Mouse (Mus musculus): ENCODE data around the gene Mtx1.

The Mtx1 gene

DNA sequence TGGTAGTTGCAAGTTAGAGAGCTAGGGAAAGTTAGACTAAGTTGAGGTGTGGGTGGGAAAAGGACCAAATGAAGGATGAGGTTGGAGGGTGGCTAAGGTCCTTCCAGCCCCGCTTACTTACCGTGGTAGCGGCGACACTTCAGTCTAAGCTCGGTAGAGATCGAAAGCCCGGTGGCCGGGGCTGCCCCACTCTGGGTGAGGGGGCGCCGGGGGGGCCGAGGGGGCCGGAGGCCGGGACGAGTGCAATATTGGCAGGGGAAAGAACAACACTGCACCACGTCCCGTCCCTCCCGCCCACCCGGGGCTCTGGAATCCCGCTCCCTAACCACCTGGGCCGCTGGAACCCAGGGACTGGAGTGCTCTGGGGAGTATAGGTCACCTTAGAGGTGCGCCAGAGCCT, at the start of gene Mtx1:
Gene Mtx1, minus strand, starts transcription at position 189 of the 400 bp plus-strand sequence.
- DNase-seq (ENCODE audit: low read depth), result no peak

DNA sequence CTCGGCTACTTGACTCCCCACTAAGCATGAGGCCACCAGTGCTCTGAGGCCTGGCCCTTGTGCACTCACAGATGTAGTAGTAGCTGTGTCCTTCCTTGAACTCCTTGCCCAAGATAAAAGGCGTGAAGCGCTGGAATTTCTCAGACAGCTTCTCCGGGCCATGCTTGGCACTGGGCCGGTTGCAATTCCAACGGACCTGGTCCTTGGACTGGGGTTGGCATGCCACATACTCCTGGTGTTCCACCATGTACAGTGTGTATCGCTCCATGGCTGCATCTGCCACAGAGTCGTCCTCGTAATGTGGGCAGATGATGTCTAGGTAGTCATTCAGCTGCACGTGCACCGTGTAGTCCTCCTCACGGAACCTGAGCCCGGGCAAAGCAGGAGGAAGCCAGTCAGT, 49.2 kb upstream of the Mtx1 start:
- DNase-seq (ENCODE audit: low read depth), result no peak

- no peak for DNase-seq (ENCODE audit: low read depth)
Measured at GRCm38 (mm10) chr3:89271760-89272159, 44.9 kb upstream of the Mtx1 start.

DNA sequence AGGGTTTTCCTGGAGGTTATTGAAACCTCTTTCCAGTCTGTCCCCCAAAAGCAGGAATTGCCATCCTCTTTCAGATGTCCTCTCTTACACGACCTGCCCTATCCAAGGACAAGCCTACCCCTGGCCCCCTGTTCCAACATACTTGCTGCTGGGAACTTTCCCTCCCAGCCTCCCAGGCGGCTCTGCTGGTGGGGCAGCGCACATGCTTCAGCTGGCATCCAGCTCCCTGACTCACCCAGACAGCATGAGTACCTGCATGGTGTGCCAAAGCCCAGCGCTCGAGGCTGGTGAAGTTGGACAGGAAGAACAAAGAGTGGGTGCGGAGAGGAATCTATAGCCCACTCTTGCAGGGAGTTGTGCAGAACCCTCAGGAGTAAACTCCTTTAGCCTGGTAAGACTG, 44.0 kb upstream of the Mtx1 start:
- peak; percentile 90 for DNase-seq (ENCODE audit: low read depth)

- no peak for DNase-seq (ENCODE audit: low read depth)
Measured at GRCm38 (mm10) chr3:89270051-89270755, 43.3 kb upstream of the Mtx1 start, which contains the start of gene Slc50a1. Slc50a1 (minus strand) TSS chr3:89270570.

GRCm38 (mm10) chr3:89268916-89269315, 42.0 kb upstream of the Mtx1 start:
- no peak for DNase-seq (ENCODE audit: low read depth)

DNA sequence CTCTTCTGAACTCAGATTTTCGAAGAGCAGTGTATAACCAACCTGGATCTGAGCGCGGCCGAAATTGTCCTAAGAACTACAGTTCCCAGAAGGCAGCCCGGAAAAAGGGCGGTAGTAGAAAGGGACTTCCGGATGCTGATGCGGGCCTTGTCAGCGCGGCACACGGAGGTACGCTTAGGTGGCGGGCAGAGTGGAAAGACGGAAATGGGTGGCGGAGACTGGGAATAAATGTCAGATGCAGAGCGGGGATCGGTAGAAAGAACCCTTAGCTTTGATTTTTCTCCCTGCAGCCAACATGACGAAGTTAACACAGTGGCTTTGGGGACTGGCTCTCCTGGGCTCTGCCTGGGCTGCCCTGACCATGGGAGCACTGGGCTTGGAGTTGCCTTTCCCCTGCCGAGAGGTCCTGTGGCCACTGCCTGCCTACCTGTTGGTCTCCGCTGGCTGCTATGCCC, 39.6 kb upstream of the Mtx1 start:
- no peak for DNase-seq (ENCODE audit: low read depth)

DNA sequence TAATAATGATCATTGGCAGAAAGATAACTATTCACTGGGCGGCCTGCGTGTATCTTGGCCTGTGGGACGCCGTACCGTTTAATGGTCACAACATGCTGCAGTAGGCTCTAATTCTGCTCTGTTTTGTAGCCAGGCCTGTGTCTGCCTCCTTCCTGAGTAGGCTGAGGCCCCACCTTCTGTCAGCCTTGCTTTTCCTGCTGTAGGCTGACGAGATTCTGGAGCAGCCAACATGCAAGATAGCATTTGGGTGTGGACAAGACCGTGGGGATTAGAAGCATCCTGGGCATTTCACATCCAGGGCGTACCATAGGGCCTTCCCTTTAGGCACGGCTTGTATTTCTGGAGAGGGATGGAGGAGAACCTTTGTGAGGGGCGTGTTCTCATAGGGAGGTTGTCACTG, 35.5 kb upstream of the Mtx1 start:
- no peak for DNase-seq (ENCODE audit: low read depth)

GRCm38 (mm10) chr3:89260211-89260610, 33.3 kb upstream of the Mtx1 start:
- no peak for DNase-seq (ENCODE audit: low read depth)

DNA sequence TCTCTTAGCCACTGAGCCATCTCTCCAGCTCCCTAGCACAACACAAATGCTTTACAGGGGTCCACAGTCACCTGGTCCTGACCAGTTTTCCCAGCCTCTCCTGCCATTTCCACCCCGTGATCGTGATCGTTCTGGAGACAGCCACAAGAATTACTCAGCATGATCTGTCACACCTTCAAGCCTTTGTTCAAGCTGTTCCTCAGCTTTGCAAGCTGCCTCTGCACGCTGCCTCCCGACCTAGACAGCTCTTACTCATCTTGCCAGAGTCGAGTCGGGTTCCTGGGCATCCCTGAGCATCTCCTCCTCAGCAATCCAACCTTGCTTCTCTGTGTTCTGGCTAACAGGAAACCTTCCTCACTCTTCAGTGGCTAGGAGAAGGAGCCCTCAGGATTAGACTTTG, 32.2 kb upstream of the Mtx1 start, which contains the start of gene Dpm3:
Gene Dpm3, plus strand, starts transcription at position 283 of the 400 bp plus-strand sequence.
- DNase-seq (ENCODE audit: low read depth), result no peak

DNA sequence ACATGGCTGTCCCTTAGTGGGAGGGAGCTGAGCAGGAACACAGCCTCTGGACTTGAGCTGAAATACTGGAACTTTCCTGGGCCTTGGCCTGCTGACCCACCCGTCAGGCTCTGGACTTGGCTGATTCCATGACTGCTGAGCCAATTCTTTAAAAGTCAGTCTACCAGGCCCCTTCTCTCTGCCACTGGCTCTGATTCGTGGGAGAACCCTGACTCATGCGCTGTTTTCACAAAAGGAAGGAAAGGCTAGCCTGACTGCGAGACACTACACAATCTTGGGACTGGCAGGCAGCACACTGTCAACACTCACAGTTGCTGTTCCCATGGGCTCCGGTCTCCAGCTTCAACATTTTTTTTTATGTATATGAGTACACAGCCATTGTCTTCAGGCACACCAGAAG, 29.3 kb upstream of the Mtx1 start:
- DNase-seq (ENCODE audit: low read depth), result peak; percentile 87

GRCm38 (mm10) chr3:89254994-89255393, 28.1 kb upstream of the Mtx1 start:
- DNase-seq (ENCODE audit: low read depth), result no peak

DNA sequence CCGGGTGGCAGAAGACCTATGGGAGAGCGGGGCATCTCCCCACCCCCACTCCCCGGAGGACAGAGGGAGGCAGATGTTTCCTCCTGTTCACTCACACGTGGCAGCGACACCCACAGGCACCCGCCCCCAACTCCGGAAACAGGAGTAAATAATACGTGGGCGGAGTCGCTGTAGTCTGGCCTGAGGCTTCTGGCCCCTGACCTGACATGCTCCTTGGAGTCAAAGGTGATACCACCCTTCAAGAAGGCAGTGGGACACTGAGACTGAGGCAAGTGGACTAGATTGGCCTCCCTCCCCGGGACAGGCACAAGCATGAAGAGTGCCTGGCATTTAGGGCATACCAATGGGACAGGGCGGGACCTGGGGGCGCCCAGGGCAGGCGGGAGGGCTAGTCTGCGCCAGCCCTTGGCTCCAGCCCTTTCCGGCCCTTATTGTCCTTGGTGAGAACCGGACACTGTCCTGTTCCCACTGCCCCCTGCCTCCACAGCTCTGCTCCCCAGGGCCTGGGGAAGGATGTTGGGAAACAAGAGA, 24.5 kb upstream of the Mtx1 start:
- no peak for DNase-seq (ENCODE audit: low read depth)

DNA sequence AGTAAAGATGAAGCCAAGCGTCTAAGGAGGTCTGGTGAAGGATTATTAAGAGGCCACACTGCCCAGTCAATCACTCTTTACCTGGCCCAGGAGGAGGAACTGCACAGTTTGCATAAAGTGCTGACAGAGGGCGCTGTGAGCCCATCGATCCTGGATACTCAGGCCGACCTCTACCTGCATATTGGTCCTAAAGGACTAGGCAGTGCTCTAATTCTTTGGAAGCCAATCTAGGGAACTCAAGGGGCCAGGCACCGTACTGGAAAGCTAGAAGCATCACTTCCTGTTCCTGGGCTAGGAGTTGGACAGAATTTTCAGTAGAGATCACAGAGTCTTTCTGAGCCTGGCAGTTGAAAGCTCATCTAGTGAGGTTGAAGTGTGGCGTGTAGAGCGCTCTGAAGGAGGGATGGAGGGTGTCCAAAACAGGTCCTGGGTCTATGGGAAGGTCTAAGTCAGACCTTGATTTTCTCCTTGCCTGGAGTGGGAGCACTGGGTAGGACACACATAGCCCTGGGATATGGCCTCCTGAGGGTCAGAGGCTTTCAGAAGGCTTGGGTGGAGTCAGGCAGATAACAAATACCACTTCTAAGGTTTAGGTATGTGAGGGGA, 23.6 kb upstream of the Mtx1 start:
- no peak for DNase-seq (ENCODE audit: low read depth)

DNA sequence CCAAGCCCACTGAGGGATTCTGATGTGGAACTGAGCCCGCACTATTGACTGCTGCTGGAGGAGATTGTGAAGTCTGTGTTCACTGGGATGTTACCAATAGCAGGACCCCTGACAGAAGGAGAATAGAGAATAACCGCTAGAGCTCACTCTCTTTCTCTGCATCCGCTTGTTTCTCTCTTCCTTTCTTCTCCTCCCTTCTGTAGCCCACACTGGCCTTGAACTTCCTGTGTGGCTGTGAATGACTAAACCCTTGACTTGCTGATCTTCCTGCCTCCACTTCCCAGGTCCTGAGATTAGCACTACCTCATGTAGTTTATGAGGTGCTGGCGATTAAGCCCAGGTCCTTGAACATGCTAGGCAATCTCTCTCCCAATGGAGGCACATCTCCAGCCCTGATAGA, 20.6 kb upstream of the Mtx1 start:
- DNase-seq (ENCODE audit: low read depth), result no peak

- DNase-seq (ENCODE audit: low read depth), result peak; percentile 74
Measured at GRCm38 (mm10) chr3:89246261-89247100, 19.6 kb upstream of the Mtx1 start, which contains the start of gene Trim46. Trim46 (minus strand) TSS chr3:89246309.

GRCm38 (mm10) chr3:89245688-89246171, 18.8 kb upstream of the Mtx1 start, which contains the start of gene Krtcap2:
Krtcap2 (plus strand) TSS chr3:89245966.
- no peak for DNase-seq (ENCODE audit: low read depth)

DNA sequence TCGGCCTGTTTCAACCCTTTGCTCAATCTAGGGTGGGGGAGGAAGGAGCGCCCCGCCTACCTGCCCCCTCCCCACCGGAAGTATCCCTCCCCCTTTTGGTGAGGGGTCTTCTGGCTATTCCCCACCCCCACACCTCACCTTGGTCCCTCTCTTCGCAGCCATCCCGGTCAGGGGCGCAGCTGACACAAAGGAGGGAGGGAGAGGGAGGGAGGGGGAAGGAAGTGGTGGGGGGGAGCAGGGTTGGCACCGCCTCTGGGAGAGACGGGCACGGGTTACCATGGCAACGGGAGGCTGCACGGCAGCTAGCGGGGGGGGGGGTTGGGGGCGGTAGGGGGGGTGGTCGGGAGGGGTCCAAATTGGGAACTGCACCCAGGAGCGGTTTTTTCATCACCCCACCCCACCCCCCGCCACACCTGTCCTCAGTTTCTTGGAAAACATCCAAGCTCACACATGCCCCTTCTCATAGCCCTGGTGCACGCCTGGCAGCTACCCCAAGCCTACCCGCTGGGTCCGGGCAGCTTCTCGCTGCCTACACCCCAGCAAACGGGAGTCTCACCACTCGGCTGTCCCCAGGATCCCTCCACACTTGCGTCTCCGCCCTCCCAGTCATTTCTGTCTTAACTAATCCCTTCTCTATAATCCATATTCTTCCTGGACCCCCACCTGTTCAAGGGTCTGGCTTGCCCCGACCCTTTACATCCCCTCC, 18.2 kb upstream of the Mtx1 start:
- no peak for DNase-seq (ENCODE audit: low read depth)

DNA sequence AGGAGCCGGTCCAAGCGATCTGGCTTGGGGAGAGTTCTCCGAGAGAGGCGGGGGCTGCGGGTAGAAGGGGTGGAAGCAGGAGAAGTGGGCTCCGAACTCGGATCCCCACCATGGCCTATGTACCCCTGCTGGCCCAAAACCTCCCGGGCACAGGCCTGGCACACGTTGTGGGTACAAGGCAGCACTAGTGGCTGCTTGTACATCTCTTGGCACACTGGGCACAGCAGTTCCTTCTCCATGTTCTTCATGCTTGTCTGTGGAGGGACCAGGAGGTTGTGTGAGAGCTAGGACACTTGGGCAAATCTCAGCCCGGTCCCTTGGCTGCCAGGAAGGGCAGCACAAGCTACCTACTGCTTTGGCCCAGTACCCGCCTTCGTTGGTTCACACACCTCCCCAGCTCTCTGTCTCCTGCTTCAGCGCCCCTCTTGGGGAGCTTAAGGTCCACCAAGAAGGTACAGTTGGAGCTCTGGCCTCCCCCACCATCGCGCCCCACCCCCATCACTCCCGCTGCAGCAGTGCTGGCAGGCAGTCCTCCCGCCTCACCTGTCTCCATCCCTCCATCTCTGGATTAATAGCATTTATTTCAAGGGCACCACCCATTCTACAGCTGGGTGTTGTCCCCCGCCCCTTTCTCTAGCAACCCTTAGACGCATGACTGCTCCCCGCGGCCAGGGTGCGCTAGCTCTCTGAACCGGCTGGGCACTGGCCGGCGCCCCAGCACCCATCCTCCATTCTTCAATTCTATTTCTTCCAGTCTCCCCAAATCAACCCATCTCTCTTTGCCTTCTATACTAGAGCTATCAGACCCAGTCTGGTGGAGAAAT, 17.5 kb upstream of the Mtx1 start:
- DNase-seq (ENCODE audit: low read depth), result no peak

DNA sequence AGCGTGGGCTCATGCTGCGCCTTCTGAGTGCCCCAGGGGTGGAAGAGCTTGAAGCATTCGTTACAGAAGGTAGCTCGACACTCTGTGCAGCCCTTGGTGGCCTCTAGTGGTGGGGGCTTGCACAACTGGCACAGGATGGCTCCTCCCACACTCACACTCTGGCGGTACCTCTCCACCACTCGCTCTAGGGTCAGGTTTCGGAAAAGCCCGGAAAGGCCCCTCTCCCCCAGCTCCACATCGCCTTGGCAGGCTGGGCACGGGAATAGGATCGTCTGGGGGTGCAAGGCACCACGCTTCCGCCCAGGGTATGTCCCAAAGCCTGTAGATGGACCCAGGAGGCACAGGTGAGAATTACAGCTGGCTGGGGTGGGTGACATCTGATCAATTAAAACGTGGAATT, 16.7 kb upstream of the Mtx1 start:
- no peak for DNase-seq (ENCODE audit: low read depth)
